Mouse (Mus musculus): ENCODE data around the gene Rab22a. TPM values are rescaled to one million over a fixed set of nuclear protein-coding genes. Genes with fewer than 3 reads are reported as not detected.
A peak's percentile ranks its signal among the peaks of the same experiment; 100 is the strongest.

Rab22a gene
- polyA plus RNA-seq (2014; fragmentation: Nextera tagmentation; extraction: Ambion mirVana), result 36.4 and 41.1 TPM in 2 replicates

DNA sequence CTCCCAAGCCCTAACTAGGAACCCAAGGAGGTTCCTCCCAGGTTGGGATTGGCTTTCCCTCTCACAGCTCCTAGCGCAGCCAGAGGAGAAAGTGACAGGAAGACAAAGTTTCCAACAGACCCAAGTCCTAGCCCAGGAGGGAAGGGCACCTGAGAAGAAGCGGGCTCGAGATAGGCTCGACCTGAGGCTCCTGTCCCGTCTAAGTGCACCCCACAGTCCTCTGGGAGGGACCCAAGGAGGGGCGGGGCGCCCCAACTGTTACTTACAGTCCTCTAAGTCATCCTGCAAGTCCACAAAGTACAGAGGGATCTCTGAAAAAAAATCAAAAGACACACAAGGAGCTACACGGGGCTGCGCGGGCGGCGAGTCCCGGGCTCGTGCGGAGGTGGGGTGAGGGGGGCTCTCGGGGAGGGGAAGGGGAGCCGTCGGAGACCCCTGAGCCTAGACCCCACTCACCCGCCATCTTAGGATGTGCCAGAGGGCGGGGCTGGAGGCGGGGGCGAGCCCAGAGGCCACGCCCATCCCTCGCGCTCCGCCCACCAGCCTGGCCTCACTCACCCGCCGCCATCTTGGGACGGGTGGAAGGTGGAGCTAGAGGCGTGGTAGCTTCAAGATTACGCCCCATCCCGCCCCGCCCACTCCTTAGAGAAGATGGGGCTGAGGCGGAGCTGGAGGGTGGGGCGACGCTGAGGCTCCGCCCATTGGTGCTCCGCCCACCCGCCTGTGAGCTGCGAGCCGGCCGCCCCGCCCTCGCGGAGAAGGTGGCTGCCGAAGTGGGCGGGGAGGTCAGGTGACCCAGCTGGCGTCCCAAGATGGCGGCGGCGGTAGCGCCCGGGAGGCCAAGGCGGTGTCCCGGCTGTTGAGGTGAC is at the start of gene Rab22a:
TSS of gene Rab22a (plus strand) at position 704 of the 869 bp plus-strand sequence.
- Histone ChIP-seq H3K4me3 (ENCODE audit: low read depth, low read length) (peak within 1 kb of the TSS; percentile 88), H3K4me2 (ENCODE audit: low read length) (peak within 1 kb of the TSS; percentile 77), H3K27ac (ENCODE audit: low read depth, low read length) (no peak within 1 kb of the TSS), H3K36me3 (ENCODE audit: control insufficient read depth, insufficient read depth, low read length) (peaks cover 17% of the 10 kb centered on the region), H3K9ac (ENCODE audit: low read length) (peak within 1 kb of the TSS; percentile 81), H3K9me3 (replicated peaks; ENCODE audit: control insufficient read depth, low read length) (no peaks in the 10 kb centered on the region), H3K27me3 (replicated peaks; ENCODE audit: control insufficient read depth, insufficient read depth, low read length) (no peaks in the 10 kb centered on the region), H3K4me1 (ENCODE audit: control insufficient read depth, insufficient read depth, low read length) (peaks cover 18% of the 10 kb centered on the region)
- WGBS, result under 1% methylated on average over 46 of the region's 55 CpGs
- peak; percentile 99 for DNase-seq (ENCODE audit: low spot score)
- peak; percentile 97 for ATAC-seq

GRCm38 (mm10) chr2:173615378-173616081 is 44.0 kb upstream of the Rab22a start:
- Histone ChIP-seq H3K4me2 (ENCODE audit: low read length) (no peak overlapping the region), H3K36me3 (ENCODE audit: control insufficient read depth, insufficient read depth, low read length) (peaks cover 8% of the 10 kb centered on the region; the same call in 1 of the 2 replicates), H3K4me3 (ENCODE audit: low read depth, low read length) (no peak overlapping the region), H3K4me1 (ENCODE audit: control insufficient read depth, insufficient read depth, low read length) (no peaks in the 10 kb centered on the region), H3K27ac (ENCODE audit: low read depth, low read length) (no peak overlapping the region), H3K27me3 (replicated peaks; ENCODE audit: control insufficient read depth, insufficient read depth, low read length) (no peaks in the 10 kb centered on the region), H3K9ac (ENCODE audit: low read length) (no peak overlapping the region), H3K9me3 (replicated peaks; ENCODE audit: control insufficient read depth, low read length) (no peaks in the 10 kb centered on the region; the same call in 1 of the 2 replicates)
- DNase-seq (ENCODE audit: low spot score) (peak; percentile 56), ATAC-seq (peak; percentile 48; the same call in 1 of the 2 replicates)
- WGBS, result 60% methylated on average over 11 of the region's 11 CpGs

- H3K27ac ChIP-seq (ENCODE audit: low read depth, low read length), result no peak overlapping the region; the same call in 1 of the 2 replicates
- 63% methylated on average over 7 of the region's 7 CpGs for WGBS
- DNase-seq (ENCODE audit: low spot score) (no peak), ATAC-seq (no peak)
- H3K4me1 ChIP-seq (ENCODE audit: control insufficient read depth, insufficient read depth, low read length), result no peaks in the 10 kb centered on the region
- no peaks in the 10 kb centered on the region; the same call in 1 of the 2 replicates for H3K9me3 ChIP-seq (replicated peaks; ENCODE audit: control insufficient read depth, low read length)
- no peak overlapping the region for H3K9ac ChIP-seq (ENCODE audit: low read length)
- H3K4me3 ChIP-seq (ENCODE audit: low read depth, low read length), result no peak overlapping the region
- H3K36me3 ChIP-seq (ENCODE audit: control insufficient read depth, insufficient read depth, low read length), result peaks cover 8% of the 10 kb centered on the region; the same call in 1 of the 2 replicates
- no peaks in the 10 kb centered on the region for H3K27me3 ChIP-seq (replicated peaks; ENCODE audit: control insufficient read depth, insufficient read depth, low read length)
- H3K4me2 ChIP-seq (ENCODE audit: low read length), result no peak overlapping the region
Measured at GRCm38 (mm10) chr2:173616156-173616555, 43.4 kb upstream of the Rab22a start.

GRCm38 (mm10) chr2:173619132-173619531 is 40.4 kb upstream of the Rab22a start:
- Histone ChIP-seq H3K27me3 (replicated peaks; ENCODE audit: control insufficient read depth, insufficient read depth, low read length) (no peaks in the 10 kb centered on the region), H3K4me1 (ENCODE audit: control insufficient read depth, insufficient read depth, low read length) (no peaks in the 10 kb centered on the region), H3K4me3 (ENCODE audit: low read depth, low read length) (no peak overlapping the region), H3K4me2 (ENCODE audit: low read length) (no peak overlapping the region), H3K9me3 (replicated peaks; ENCODE audit: control insufficient read depth, low read length) (no peaks in the 10 kb centered on the region; the same call in 1 of the 2 replicates), H3K36me3 (ENCODE audit: control insufficient read depth, insufficient read depth, low read length) (peaks cover 8% of the 10 kb centered on the region; the same call in 1 of the 2 replicates), H3K9ac (ENCODE audit: low read length) (no peak overlapping the region), H3K27ac (ENCODE audit: low read depth, low read length) (no peak overlapping the region)
- ATAC-seq (no peak), DNase-seq (ENCODE audit: low spot score) (no peak)
- 95% methylated on average over 5 of the region's 5 CpGs for WGBS

DNA sequence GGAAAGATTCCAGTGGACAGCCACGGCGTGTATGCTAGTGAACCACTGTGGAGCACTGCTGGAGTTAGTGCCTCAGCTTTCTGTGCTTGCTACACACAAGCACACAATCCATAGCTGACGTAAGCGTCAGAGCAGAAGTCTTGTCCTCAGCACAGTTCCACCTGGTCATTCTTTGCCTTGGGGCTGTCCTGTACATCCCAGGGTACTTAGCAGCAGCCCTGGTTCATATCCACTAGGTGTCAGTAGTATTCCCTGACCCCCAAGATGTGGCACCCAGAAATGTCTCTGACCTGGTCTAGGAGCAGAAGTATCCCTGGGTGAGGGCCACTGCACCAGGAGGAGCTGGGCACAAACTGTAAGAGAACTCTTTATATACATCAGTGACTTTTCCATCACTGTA is 38.9 kb upstream of the Rab22a start:
- Histone ChIP-seq H3K27ac (ENCODE audit: low read depth, low read length) (no peak overlapping the region), H3K4me1 (ENCODE audit: control insufficient read depth, insufficient read depth, low read length) (no peaks in the 10 kb centered on the region), H3K4me2 (ENCODE audit: low read length) (no peak overlapping the region), H3K4me3 (ENCODE audit: low read depth, low read length) (no peak overlapping the region), H3K36me3 (ENCODE audit: control insufficient read depth, insufficient read depth, low read length) (no peaks in the 10 kb centered on the region), H3K9me3 (replicated peaks; ENCODE audit: control insufficient read depth, low read length) (no peaks in the 10 kb centered on the region; the same call in 1 of the 2 replicates), H3K9ac (ENCODE audit: low read length) (no peak overlapping the region), H3K27me3 (replicated peaks; ENCODE audit: control insufficient read depth, insufficient read depth, low read length) (no peaks in the 10 kb centered on the region)
- 95% methylated on average over 4 of the region's 4 CpGs for WGBS
- ATAC-seq, result no peak
- no peak for DNase-seq (ENCODE audit: low spot score)

DNA sequence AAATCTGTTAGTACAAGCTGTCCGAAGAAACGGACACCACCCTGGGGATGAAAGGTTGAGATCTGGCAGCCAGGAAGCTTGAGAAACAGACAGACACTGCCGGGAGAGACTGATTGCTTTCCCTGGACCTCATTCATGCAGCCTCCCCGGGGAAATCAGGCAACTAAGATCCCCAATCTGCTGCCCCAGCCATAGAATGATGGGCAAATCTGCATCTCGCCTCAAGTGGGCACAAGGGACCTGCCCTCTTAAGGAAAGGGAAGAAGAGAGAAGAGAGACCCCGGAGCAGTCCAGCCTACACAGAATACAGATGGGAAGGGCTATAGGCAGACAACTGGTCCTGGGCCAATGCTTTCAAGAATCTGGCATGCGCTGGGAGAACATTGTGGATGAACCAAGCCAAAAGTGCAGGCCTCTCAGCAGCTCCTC is 37.4 kb upstream of the Rab22a start:
- H3K9ac ChIP-seq (ENCODE audit: low read length), result no peak overlapping the region
- no peak overlapping the region for H3K27ac ChIP-seq (ENCODE audit: low read depth, low read length)
- H3K4me1 ChIP-seq (ENCODE audit: control insufficient read depth, insufficient read depth, low read length), result no peaks in the 10 kb centered on the region
- no peaks in the 10 kb centered on the region for H3K9me3 ChIP-seq (replicated peaks; ENCODE audit: control insufficient read depth, low read length)
- no peak overlapping the region for H3K4me3 ChIP-seq (ENCODE audit: low read depth, low read length)
- no peak overlapping the region for H3K4me2 ChIP-seq (ENCODE audit: low read length)
- WGBS, result 83% methylated on average over 7 of the region's 7 CpGs
- H3K27me3 ChIP-seq (replicated peaks; ENCODE audit: control insufficient read depth, insufficient read depth, low read length), result no peaks in the 10 kb centered on the region
- ATAC-seq (no peak), DNase-seq (ENCODE audit: low spot score) (no peak)
- no peaks in the 10 kb centered on the region for H3K36me3 ChIP-seq (ENCODE audit: control insufficient read depth, insufficient read depth, low read length)

- no peak overlapping the region for H3K9ac ChIP-seq (ENCODE audit: low read length)
- H3K36me3 ChIP-seq (ENCODE audit: control insufficient read depth, insufficient read depth, low read length), result no peaks in the 10 kb centered on the region
- 86% methylated on average over 7 of the region's 7 CpGs for WGBS
- no peaks in the 10 kb centered on the region for H3K27me3 ChIP-seq (replicated peaks; ENCODE audit: control insufficient read depth, insufficient read depth, low read length)
- H3K4me3 ChIP-seq (ENCODE audit: low read depth, low read length), result no peak overlapping the region
- no peak for ATAC-seq
- no peak overlapping the region for H3K27ac ChIP-seq (ENCODE audit: low read depth, low read length)
- no peak for DNase-seq (ENCODE audit: low spot score)
- no peaks in the 10 kb centered on the region for H3K9me3 ChIP-seq (replicated peaks; ENCODE audit: control insufficient read depth, low read length)
- no peak overlapping the region for H3K4me2 ChIP-seq (ENCODE audit: low read length)
- no peaks in the 10 kb centered on the region for H3K4me1 ChIP-seq (ENCODE audit: control insufficient read depth, insufficient read depth, low read length)
Measured at GRCm38 (mm10) chr2:173624667-173625066, 34.9 kb upstream of the Rab22a start.

DNA sequence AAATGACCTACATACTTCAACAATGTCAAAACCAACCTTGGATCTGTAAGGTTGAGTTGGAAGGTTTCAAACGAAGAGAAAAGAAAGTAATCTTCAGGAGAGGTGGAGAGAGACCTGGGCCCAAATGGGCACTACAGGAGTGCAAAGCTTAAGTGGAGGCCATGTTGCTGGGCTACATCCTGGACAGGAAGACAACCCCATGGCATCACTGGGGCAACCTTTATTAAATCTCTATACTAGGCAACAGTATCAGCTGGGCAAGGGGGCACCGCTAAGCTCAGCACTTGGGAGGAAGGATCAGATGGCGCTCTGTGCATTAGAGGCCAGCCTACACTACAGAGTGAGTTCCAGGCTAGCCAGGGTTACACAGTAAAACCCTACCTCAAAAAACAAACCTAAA is 33.8 kb upstream of the Rab22a start:
- ATAC-seq (no peak), DNase-seq (ENCODE audit: low spot score) (no peak)
- Histone ChIP-seq H3K27me3 (replicated peaks; ENCODE audit: control insufficient read depth, insufficient read depth, low read length) (no peaks in the 10 kb centered on the region), H3K36me3 (ENCODE audit: control insufficient read depth, insufficient read depth, low read length) (no peaks in the 10 kb centered on the region), H3K9ac (ENCODE audit: low read length) (no peak overlapping the region), H3K9me3 (replicated peaks; ENCODE audit: control insufficient read depth, low read length) (no peaks in the 10 kb centered on the region), H3K4me1 (ENCODE audit: control insufficient read depth, insufficient read depth, low read length) (no peaks in the 10 kb centered on the region), H3K4me2 (ENCODE audit: low read length) (no peak overlapping the region), H3K4me3 (ENCODE audit: low read depth, low read length) (no peak overlapping the region), H3K27ac (ENCODE audit: low read depth, low read length) (no peak overlapping the region)
- 86% methylated on average over 3 of the region's 3 CpGs for WGBS
